Mouse (Mus musculus) heart, adult 2 months (tissue): ENCODE measurements at regions not wholly inside any gene's neighbourhood (a gene's known extent, or its start where the extent isn't known, plus 50 kb on each side); places are given as distances from the start of the nearest gene placed in this dataset.

Experiments used
- DNase-seq, 2 experiments: peaks; one replicate each; pipeline ENCODE4 v3.0.0; 2021
- H3K27ac ChIP-seq: fragments of 200-600 bp; 2 replicates; pipeline ENCODE4 v1.8.1; 2022
- H3K27me3 ChIP-seq: fragments of 200-500 bp; 2 replicates; pipeline ENCODE4 v1.6.1; 2012; ENCODE audit warnings: mild to moderate bottlenecking, low read length, inconsistent platforms, mixed read lengths; ENCODE audit not compliant: control insufficient read depth, insufficient read depth
- H3K36me3 ChIP-seq: fragments of 200-500 bp; 2 replicates; pipeline ENCODE4 v1.6.1; 2012; ENCODE audit warnings: low read length, inconsistent platforms; ENCODE audit not compliant: control insufficient read depth, insufficient read depth
- H3K4me1 ChIP-seq: fragments of 200-500 bp; 2 replicates; pipeline ENCODE4 v1.6.1; 2011; ENCODE audit warnings: low read length; ENCODE audit not compliant: control insufficient read depth, insufficient read depth
- H3K4me3 ChIP-seq: fragments of 200-600 bp; 2 replicates; pipeline ENCODE4 v1.8.1; 2022
- H3K79me2 ChIP-seq: fragments of 200-500 bp; replicated peaks from 2 replicates; pipeline ENCODE4 v1.6.1; 2012; ENCODE audit warnings: mild to moderate bottlenecking, inconsistent platforms, low read length, moderate library complexity, mixed read lengths; ENCODE audit not compliant: control insufficient read depth, insufficient read depth
- H3K9ac ChIP-seq: fragments of 200-500 bp; 2 replicates; pipeline ENCODE4 v1.6.1; 2012; ENCODE audit warnings: low read depth, mild to moderate bottlenecking, control low read depth, inconsistent platforms, low read length, mixed read lengths
- CTCF ChIP-seq: fragments of 200-600 bp; IDR thresholded peaks from 2 replicates; pipeline ENCODE4 v1.8.1; 2022; ENCODE audit warnings: antibody characterized with exemption, mild to moderate bottlenecking, moderate library complexity
- EP300 ChIP-seq: fragments of 200-500 bp; IDR thresholded peaks from 2 replicates; pipeline ENCODE4 v1.6.1; 2011; ENCODE audit warnings: low read depth, low read length, control low read depth; ENCODE audit not compliant: insufficient read depth
- POLR2A ChIP-seq: fragments of 200-500 bp; IDR thresholded peaks from 2 replicates; pipeline ENCODE4 v1.6.1; 2011; ENCODE audit warnings: mild to moderate bottlenecking, low read depth, low read length, control low read depth; ENCODE audit not compliant: insufficient read depth
- WGBS: fragments of 180-500 bp; shearing (Covaris S2); methylation state at CpG from one replicate; pipeline ENCODE4 v1.1.7; 2018; 5-methylcytosine and 5-hydroxymethylcytosine counted together
- intact Hi-C: fragments of 180-260 bp; cut with DNase I; formaldehyde crosslinking; loops from one replicate; pipeline ENCODE4 v1.15.1; 2025

DNA sequence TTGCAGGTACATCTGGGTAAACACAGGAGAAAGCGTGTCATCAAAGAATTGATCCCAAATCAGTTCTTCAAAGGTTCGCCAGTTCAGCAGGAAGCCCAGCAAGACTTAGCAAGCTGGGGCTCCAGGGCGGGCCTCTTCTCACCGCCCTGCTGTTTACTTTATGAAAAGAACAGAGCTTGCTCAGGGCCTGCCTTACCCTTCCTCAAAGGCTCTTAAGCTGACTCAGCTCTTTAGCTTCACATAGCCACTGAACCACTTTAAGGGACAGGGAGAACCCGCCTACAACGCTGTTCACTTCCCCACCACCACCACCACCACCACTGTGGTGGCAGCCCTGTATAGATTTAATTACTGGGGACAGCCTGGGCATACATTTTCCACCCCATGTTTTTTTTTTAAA, 148.5 kb downstream of the Clic5 start:
- H3K79me2 ChIP-seq, result no peaks in the 10 kb centered on the region
- WGBS, result 50% methylated on average over 6 of the region's 6 CpGs
- DNase-seq, result no peak
- no peak overlapping the region for H3K27ac ChIP-seq
- H3K4me1 ChIP-seq, result no peaks in the 10 kb centered on the region
- intact Hi-C loops, result no loop called here
- no peaks in the 10 kb centered on the region for H3K36me3 ChIP-seq
- TF ChIP-seq CTCF (no peak), POLR2A (no peak), EP300 (no peak)
- H3K4me3 ChIP-seq, result no peak overlapping the region
- H3K9ac ChIP-seq, result no peak overlapping the region
- no peaks in the 10 kb centered on the region for H3K27me3 ChIP-seq

DNA sequence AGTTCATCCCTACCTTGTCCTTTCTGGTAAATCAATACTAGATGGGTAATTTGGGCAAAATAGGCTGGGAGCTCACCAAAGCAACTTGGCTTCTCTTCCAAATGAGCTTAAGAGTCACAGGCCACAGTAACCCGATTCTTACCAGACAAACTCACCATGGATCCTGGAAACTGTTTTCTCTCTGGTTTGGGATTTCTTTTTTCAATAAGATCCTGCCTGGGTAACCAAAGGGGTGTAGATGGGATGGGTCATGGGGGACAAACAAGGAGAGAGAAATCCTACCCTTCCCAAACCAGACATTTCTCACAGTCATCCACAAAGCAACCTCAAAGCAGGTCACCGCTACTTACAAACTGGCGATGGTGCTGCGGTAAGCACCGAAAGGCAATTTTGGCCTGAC, 148.9 kb downstream of the Clic5 start:
- H3K9ac ChIP-seq, result no peak overlapping the region
- no peak overlapping the region for H3K4me3 ChIP-seq
- DNase-seq, result no peak
- intact Hi-C loops, result no loop called here
- TF ChIP-seq CTCF (no peak), POLR2A (no peak), EP300 (no peak)
- H3K27ac ChIP-seq, result no peak overlapping the region
- H3K27me3 ChIP-seq, result no peaks in the 10 kb centered on the region
- WGBS, result 94% methylated on average over 5 of the region's 5 CpGs
- H3K4me1 ChIP-seq, result no peaks in the 10 kb centered on the region
- H3K79me2 ChIP-seq, result no peaks in the 10 kb centered on the region
- no peaks in the 10 kb centered on the region for H3K36me3 ChIP-seq

DNA sequence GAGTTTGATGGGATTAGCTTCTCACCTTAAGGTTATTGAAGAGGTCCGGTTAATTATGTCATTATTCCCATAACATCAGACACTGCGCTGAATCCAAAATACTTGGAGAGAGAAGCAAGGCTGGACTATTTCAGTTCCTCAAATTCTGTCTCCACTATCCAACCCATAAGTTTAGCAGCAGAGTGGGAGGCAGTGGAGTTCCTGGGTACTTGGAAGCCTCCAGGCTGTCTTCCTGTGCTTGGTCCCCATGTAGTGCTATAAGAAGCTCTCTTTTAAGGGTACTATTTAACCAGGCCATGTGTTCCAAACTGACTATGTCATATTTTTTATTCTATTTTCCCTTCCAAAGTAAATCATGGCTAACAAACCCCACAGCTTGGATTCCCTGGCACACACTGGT, 156.2 kb downstream of the Clic5 start:
- no peak for DNase-seq
- no peak overlapping the region for H3K4me3 ChIP-seq
- no peaks in the 10 kb centered on the region for H3K79me2 ChIP-seq
- no peaks in the 10 kb centered on the region for H3K27me3 ChIP-seq
- no peak overlapping the region for H3K27ac ChIP-seq
- WGBS, result 90% methylated on average over 2 of the region's 2 CpGs
- intact Hi-C loops, result no loop called here
- H3K4me1 ChIP-seq, result no peaks in the 10 kb centered on the region
- H3K9ac ChIP-seq, result no peak overlapping the region
- H3K36me3 ChIP-seq, result no peaks in the 10 kb centered on the region
- TF ChIP-seq EP300 (no peak), CTCF (no peak), POLR2A (no peak)

DNA sequence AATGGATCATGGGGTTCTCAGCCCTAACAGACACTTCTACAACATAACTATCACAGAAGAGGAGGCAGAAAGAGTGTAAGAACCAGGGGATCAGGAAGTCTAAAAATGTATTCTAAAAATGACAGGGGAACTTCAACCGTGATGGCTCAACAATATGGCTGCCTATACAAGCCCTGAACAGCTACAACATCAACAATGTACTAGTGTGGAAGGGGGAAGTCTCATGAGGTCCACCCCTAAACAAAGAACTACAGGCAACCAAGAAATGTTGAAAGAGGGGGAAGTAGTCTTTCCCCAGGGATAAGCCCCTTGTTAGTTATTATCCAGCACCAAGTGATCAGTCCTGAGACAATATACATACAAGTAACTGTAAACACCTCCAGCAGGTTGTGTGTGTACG, 157.0 kb downstream of the Clic5 start:
- TF ChIP-seq POLR2A (no peak), CTCF (no peak), EP300 (no peak)
- H3K27ac ChIP-seq, result no peak overlapping the region
- no peaks in the 10 kb centered on the region for H3K27me3 ChIP-seq
- no peaks in the 10 kb centered on the region for H3K36me3 ChIP-seq
- WGBS, result 73% methylated on average over 2 of the region's 2 CpGs
- intact Hi-C loops, result no loop called here
- no peaks in the 10 kb centered on the region for H3K79me2 ChIP-seq
- no peaks in the 10 kb centered on the region for H3K4me1 ChIP-seq
- H3K4me3 ChIP-seq, result no peak overlapping the region
- no peak for DNase-seq
- H3K9ac ChIP-seq, result no peak overlapping the region

DNA sequence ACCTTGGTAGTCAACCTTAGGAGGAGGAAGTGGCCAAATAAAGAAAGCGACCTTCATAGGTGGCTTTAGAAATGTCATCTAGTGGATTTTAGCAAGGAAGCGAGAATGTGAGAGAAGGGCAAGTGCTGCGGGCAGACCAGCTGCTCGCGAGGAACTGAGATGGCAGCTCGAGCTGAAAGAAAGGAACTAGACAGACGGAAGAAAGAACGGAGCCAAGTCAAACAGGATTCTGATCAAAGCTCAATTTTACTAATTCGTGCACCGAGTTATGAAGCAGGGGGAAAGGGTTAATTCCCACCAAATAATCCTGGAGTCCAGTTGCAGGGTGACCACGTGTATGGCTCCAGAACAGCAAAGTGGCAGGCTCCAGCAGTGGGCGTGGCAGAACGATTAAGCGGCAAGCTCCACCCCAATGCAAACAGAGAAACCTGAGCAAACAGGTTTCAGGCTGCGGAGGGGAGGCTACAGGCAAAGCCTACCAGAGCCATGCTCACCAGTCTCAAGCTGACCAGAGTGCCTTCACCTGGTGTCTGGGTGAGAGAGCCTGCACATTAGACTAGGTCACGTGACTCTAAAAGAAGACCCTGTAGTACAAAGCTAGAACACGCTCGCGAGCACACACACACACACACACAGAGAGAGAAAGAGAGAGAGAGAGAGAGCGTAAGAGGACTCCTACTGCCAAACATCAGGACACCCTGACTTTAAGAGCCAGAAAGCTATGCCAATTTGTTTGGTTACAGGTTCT, 162.0 kb downstream of the Clic5 start:
- Histone ChIP-seq H3K27me3 (no peaks in the 10 kb centered on the region), H3K4me3 (no peak overlapping the region), H3K79me2 (no peaks in the 10 kb centered on the region), H3K4me1 (no peaks in the 10 kb centered on the region), H3K36me3 (no peaks in the 10 kb centered on the region), H3K9ac (no peak overlapping the region), H3K27ac (no peak overlapping the region)
- no peak for DNase-seq
- intact Hi-C loops, result no loop called here
- TF ChIP-seq EP300 (no peak), POLR2A (no peak), CTCF (no peak)
- 49% methylated on average over 20 of the region's 20 CpGs for WGBS

DNA sequence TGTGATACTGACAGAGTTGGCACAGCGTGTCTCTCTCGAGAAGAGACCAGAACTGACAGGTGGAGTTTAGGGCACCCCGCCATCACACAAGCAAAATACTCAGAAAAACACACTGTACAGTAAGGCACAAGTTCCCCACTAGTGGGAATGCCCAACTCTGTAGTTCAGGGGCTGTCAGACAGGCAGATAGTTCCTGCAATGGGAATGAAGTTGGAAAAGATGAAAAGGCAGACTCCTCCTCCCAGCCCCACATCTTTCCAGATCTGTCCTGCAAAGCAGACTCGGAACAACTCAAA, 162.5 kb downstream of the Clic5 start:
- Histone ChIP-seq H3K4me3 (no peak overlapping the region), H3K27me3 (no peaks in the 10 kb centered on the region), H3K36me3 (no peaks in the 10 kb centered on the region), H3K9ac (no peak overlapping the region), H3K79me2 (no peaks in the 10 kb centered on the region), H3K27ac (no peak overlapping the region), H3K4me1 (no peaks in the 10 kb centered on the region)
- intact Hi-C loops, result no loop called here
- 72% methylated on average over 4 of the region's 4 CpGs for WGBS
- no peak for DNase-seq
- TF ChIP-seq CTCF (no peak), EP300 (no peak), POLR2A (no peak)
